Mouse (Mus musculus): ENCODE data around the gene Mettl6.

- TF ChIP-seq CTCF (IDR thresholded peaks at IDR 0.05; ENCODE audit: borderline replicate concordance, insufficient read depth, low read depth, low read length) (no peak), POLR2A (IDR thresholded peaks at IDR 0.05; ENCODE audit: borderline replicate concordance, insufficient read depth, low read length) (no peak)
These were observed 1.4 kb upstream of the Mettl6 start for GRCm38 (mm10) chr14:31496241-31496646.

Measured in cerebellum, adult 2 months (tissue).